9 mouse cellular contexts compared by ENCODE assay signal in genomic region chr17:84368213-84369014, GRCm38 (mm10).
DNase-seq lines count a peak whose midpoint lies in the region; ATAC-seq and TF ChIP-seq lines count a peak whose summit lies in the region.
"Had no signal": no experiment of that assay in that cellular context is flagged by ENCODE, and none has a peak within 500 bp of the region (broad histone marks: within the 10 kb centered on the region; RNA-seq: fewer than 3 reads in every experiment).

No protein-coding gene starts in this region.

- 53% methylated on average over 11 of the region's 11 CpGs for WGBS in lung, embryonic 14.5 days
- WGBS in forebrain, embryonic 13.5 days, result 75% methylated on average over 11 of the region's 11 CpGs
- 48% methylated on average over 11 of the region's 11 CpGs for WGBS in intestine, embryonic 15.5 days
- WGBS in midbrain, postnatal 0 days, result 73% methylated on average over 11 of the region's 11 CpGs

- H3K9ac ChIP-seq in lung, embryonic 14.5 days, result no peak overlapping the region; the same call in 1 of the 2 replicates
- H3K9ac ChIP-seq in forebrain, embryonic 13.5 days, result no peak overlapping the region
- H3K9ac ChIP-seq in intestine, embryonic 15.5 days, result no peak overlapping the region
- H3K9ac ChIP-seq in midbrain, postnatal 0 days (replicated peaks; ENCODE audit: low read length, poor library complexity, severe bottlenecking), result no peak overlapping the region

- ATAC-seq in lung, embryonic 14.5 days (ENCODE audit: insufficient read depth), result no peak
- ATAC-seq in forebrain, embryonic 13.5 days, result no peak
- ATAC-seq in intestine, embryonic 15.5 days, result peak; percentile 71
- ATAC-seq in midbrain, postnatal 0 days (ENCODE audit: low FRiP score), result no peak
- ATAC-seq in megakaryocyte progenitor cell, adult 5-6 weeks (replicated peaks; ENCODE audit: poor library complexity), result no peak
- no peak for ATAC-seq in granulocyte monocyte progenitor cell, adult 5-6 weeks (replicated peaks; ENCODE audit: poor library complexity, severe bottlenecking)

- peaks cover 44% of the 10 kb centered on the region for H3K4me1 ChIP-seq in lung, embryonic 14.5 days (ENCODE audit: insufficient read depth)
- H3K4me1 ChIP-seq in forebrain, embryonic 13.5 days, result peaks cover 49% of the 10 kb centered on the region
- peaks cover 44% of the 10 kb centered on the region for H3K4me1 ChIP-seq in intestine, embryonic 15.5 days (replicated peaks)
- H3K4me1 ChIP-seq in midbrain, postnatal 0 days (ENCODE audit: insufficient read depth, low read length), result peaks cover 9% of the 10 kb centered on the region; the same call in 1 of the 2 replicates

- DNase-seq in lung, embryonic 14.5 days, result peak; percentile 33
- no peak for DNase-seq in lung, postnatal 36 days
- no peak for DNase-seq in midbrain, postnatal 0 days (ENCODE audit: low spot score)
- DNase-seq in frontal cortex, postnatal 25 days (ENCODE audit: low spot score in 2 of 2), result no peak

- no peak overlapping the region for H3K4me2 ChIP-seq in lung, embryonic 14.5 days
- H3K4me2 ChIP-seq in forebrain, embryonic 13.5 days, result no peak overlapping the region
- 0 out of 2 replicates have a peak overlapping the region, but pooled peaks have one; percentile 5 for H3K4me2 ChIP-seq in intestine, embryonic 15.5 days (replicated peaks)
- H3K4me2 ChIP-seq in midbrain, postnatal 0 days (ENCODE audit: low read depth, low read length, poor library complexity, severe bottlenecking), result no peak overlapping the region

- H3K36me3 ChIP-seq in lung, embryonic 14.5 days (ENCODE audit: insufficient read depth), result 0 out of 2 replicates have a peak, but pooled peaks cover 4% of the 10 kb centered on the region
- H3K36me3 ChIP-seq in forebrain, embryonic 13.5 days (ENCODE audit: poor library complexity, severe bottlenecking), result no peaks in the 10 kb centered on the region
- no peaks in the 10 kb centered on the region for H3K36me3 ChIP-seq in intestine, embryonic 15.5 days
- H3K36me3 ChIP-seq in midbrain, postnatal 0 days (ENCODE audit: insufficient read depth, low read length), result 0 out of 2 replicates have a peak, but pooled peaks cover 4% of the 10 kb centered on the region

- peak overlapping the region; percentile 63 for H3K27ac ChIP-seq in lung, embryonic 14.5 days (ENCODE audit: low read depth)
- H3K27ac ChIP-seq in forebrain, embryonic 13.5 days, result peak overlapping the region; percentile 60
- H3K27ac ChIP-seq in intestine, embryonic 15.5 days, result peak overlapping the region; percentile 72
- H3K27ac ChIP-seq in midbrain, postnatal 0 days (ENCODE audit: low read depth, low read length), result peak overlapping the region; percentile 48

- H3K9me3 ChIP-seq in lung, embryonic 14.5 days (ENCODE audit: low read depth, low read length), result no peaks in the 10 kb centered on the region
- H3K9me3 ChIP-seq in forebrain, embryonic 13.5 days (replicated peaks), result no peaks in the 10 kb centered on the region
- no peaks in the 10 kb centered on the region for H3K9me3 ChIP-seq in intestine, embryonic 15.5 days
- no peaks in the 10 kb centered on the region for H3K9me3 ChIP-seq in midbrain, postnatal 0 days (ENCODE audit: low read length)
- H3K9me3 ChIP-seq: megakaryocyte, embryonic 14.5 days had no signal

- no peak overlapping the region for H3K4me3 ChIP-seq in lung, embryonic 14.5 days (ENCODE audit: low read depth, low read length)
- H3K4me3 ChIP-seq in forebrain, embryonic 13.5 days, result no peak overlapping the region
- no peak overlapping the region for H3K4me3 ChIP-seq in intestine, embryonic 15.5 days (replicated peaks)
- H3K4me3 ChIP-seq in midbrain, postnatal 0 days (ENCODE audit: low read depth, low read length), result no peak overlapping the region
- H3K4me3 ChIP-seq: megakaryocyte, embryonic 14.5 days had no signal

- H3K27me3 ChIP-seq in lung, embryonic 14.5 days (ENCODE audit: insufficient read depth, low read length), result no peaks in the 10 kb centered on the region
- H3K27me3 ChIP-seq in forebrain, embryonic 13.5 days, result no peaks in the 10 kb centered on the region
- no peaks in the 10 kb centered on the region for H3K27me3 ChIP-seq in intestine, embryonic 15.5 days (replicated peaks)
- H3K27me3 ChIP-seq in midbrain, postnatal 0 days (ENCODE audit: insufficient read depth, low read length), result no peaks in the 10 kb centered on the region
- H3K27me3 ChIP-seq: megakaryocyte, embryonic 14.5 days had no signal

- TF ChIP-seq CTCF in lung, embryonic 14.5 days (IDR thresholded peaks at IDR 0.05; ENCODE audit: low read depth), result no peak
- no peak for TF ChIP-seq CTCF in midbrain, postnatal 0 days (IDR thresholded peaks at IDR 0.05)
